Mouse (Mus musculus) spleen, postnatal 36 days (tissue): Measurements from ENCODE around the gene Arl15.

Source experiments
- DNase-seq, 2 experiments: peaks; one replicate each; pipeline ENCODE4 v3.0.0; 2022; ENCODE audit warnings: low spot score in 2 of 2, mixed read lengths in 1 of 2

Arl15 gene

GRCm38 (mm10) chr13:113986864-113987562 is 192.7 kb downstream of the Arl15 start:
- no peak for DNase-seq

GRCm38 (mm10) chr13:113990247-113990646 is 195.9 kb downstream of the Arl15 start:
- no peak for DNase-seq

- DNase-seq: no peak
Measured at GRCm38 (mm10) chr13:113990701-113991100, 196.4 kb downstream of the Arl15 start.

GRCm38 (mm10) chr13:113993066-113993465 is 198.8 kb downstream of the Arl15 start:
- no peak for DNase-seq

- DNase-seq: no peak
Measured at GRCm38 (mm10) chr13:113994586-113994985, 200.3 kb downstream of the Arl15 start.

- DNase-seq: no peak
Measured at GRCm38 (mm10) chr13:113995490-113996236, 201.4 kb downstream of the Arl15 start.

GRCm38 (mm10) chr13:113998811-113999210 is 204.5 kb downstream of the Arl15 start:
- no peak for DNase-seq

GRCm38 (mm10) chr13:114003463-114003862 is 209.2 kb downstream of the Arl15 start:
- DNase-seq: no peak

- DNase-seq: no peak
Measured at GRCm38 (mm10) chr13:114004191-114004590, 209.9 kb downstream of the Arl15 start.

GRCm38 (mm10) chr13:114009786-114010185 is 215.5 kb downstream of the Arl15 start:
- DNase-seq: no peak

- DNase-seq: no peak
Measured at GRCm38 (mm10) chr13:114010521-114010920, 216.2 kb downstream of the Arl15 start.

- DNase-seq: no peak
Measured at GRCm38 (mm10) chr13:114011019-114011418, 216.7 kb downstream of the Arl15 start.

- no peak for DNase-seq
Measured at GRCm38 (mm10) chr13:114017928-114018327, 223.6 kb downstream of the Arl15 start.

GRCm38 (mm10) chr13:114023541-114023940 is 229.2 kb downstream of the Arl15 start:
- DNase-seq: no peak

GRCm38 (mm10) chr13:114026306-114026705 is 232.0 kb downstream of the Arl15 start:
- no peak for DNase-seq

- DNase-seq: no peak
Measured at GRCm38 (mm10) chr13:114026751-114027150, 232.4 kb downstream of the Arl15 start.

GRCm38 (mm10) chr13:114048071-114048470 is 253.8 kb downstream of the Arl15 start:
- no peak for DNase-seq

GRCm38 (mm10) chr13:114048688-114049087 is 254.4 kb downstream of the Arl15 start:
- DNase-seq: no peak

- DNase-seq: no peak
Measured at GRCm38 (mm10) chr13:114051151-114051850, 257.0 kb downstream of the Arl15 start.

- DNase-seq: no peak
Measured at GRCm38 (mm10) chr13:114052426-114053205, 258.3 kb downstream of the Arl15 start.

GRCm38 (mm10) chr13:114053261-114053660 is 259.0 kb downstream of the Arl15 start:
- no peak for DNase-seq

- DNase-seq: no peak
Measured at GRCm38 (mm10) chr13:114055686-114056085, 261.4 kb downstream of the Arl15 start.
